Mouse (Mus musculus) stomach, postnatal 0 days (tissue): ENCODE results near the gene Llgl2. TPM values are rescaled to one million over a fixed set of nuclear protein-coding genes. Genes with fewer than 3 reads are reported as not detected.

Experiments used
- ATAC-seq: fragments of 200-750 bp; cut with Nextera tagmentation; 2 replicates; pipeline ENCODE4 v1.8.0; 2017; ENCODE audit not compliant: low FRiP score, low TSS enrichment
- DNase-seq: peaks from one replicate; pipeline ENCODE4 v3.0.0-alpha.2; 2016; ENCODE audit warnings: low spot score
- H3K27ac ChIP-seq: fragments of 300-500 bp; sonication (generic); replicated peaks from 2 replicates; pipeline ENCODE4 v1.5.1; 2014; ENCODE audit warnings: mild to moderate bottlenecking, control low read depth
- H3K27me3 ChIP-seq: fragments of 300-500 bp; sonication (generic); 2 replicates; pipeline ENCODE4 v1.6.1; 2014; ENCODE audit warnings: low read length; ENCODE audit not compliant: control insufficient read depth, insufficient read depth
- H3K36me3 ChIP-seq: fragments of 300-500 bp; sonication (generic); 2 replicates; pipeline ENCODE4 v1.6.1; 2014; ENCODE audit warnings: low read length, mixed read lengths; ENCODE audit not compliant: control insufficient read depth, insufficient read depth
- H3K4me1 ChIP-seq: fragments of 300-500 bp; sonication (generic); replicated peaks from 2 replicates; pipeline ENCODE4 v1.6.1; 2014; ENCODE audit warnings: antibody characterized with exemption; ENCODE audit not compliant: control insufficient read depth, insufficient read depth
- H3K4me2 ChIP-seq: fragments of 300-500 bp; sonication (generic); replicated peaks from 2 replicates; pipeline ENCODE4 v1.6.1; 2014; ENCODE audit warnings: low read depth, mild to moderate bottlenecking, control low read depth, moderate library complexity
- H3K4me3 ChIP-seq: fragments of 300-500 bp; sonication (generic); 2 replicates; pipeline ENCODE4 v1.5.1; 2014; ENCODE audit warnings: low read depth, low read length, control low read depth
- H3K9ac ChIP-seq: fragments of 300-500 bp; sonication (generic); 2 replicates; pipeline ENCODE4 v1.6.1; 2014; ENCODE audit warnings: mild to moderate bottlenecking, low read length, control low read depth, mixed read lengths
- H3K9me3 ChIP-seq: fragments of 300-500 bp; sonication (generic); 2 replicates; pipeline ENCODE4 v1.6.1; 2016; ENCODE audit warnings: low read length; ENCODE audit not compliant: control insufficient read depth
- CTCF ChIP-seq: IDR thresholded peaks from 2 replicates; pipeline ENCODE4 v1.5.1; 2016; ENCODE audit warnings: antibody characterized with exemption, low read depth, mild to moderate bottlenecking, moderate library complexity
- EP300 ChIP-seq: optimal IDR thresholded peaks from 2 replicates; pipeline ENCODE3; 2016; ENCODE audit warnings: antibody characterized with exemption
- WGBS: fragments of 180-500 bp; shearing (Covaris S2); extraction: QIAGEN DNeasy Blood & Tissue Kit; methylation state at CpG from one replicate; pipeline ENCODE4 v1.1.7; 2014; 5-methylcytosine and 5-hydroxymethylcytosine counted together
- polyA plus RNA-seq: library from polyadenylated mRNA; unstranded; fragments of >200 nt; fragmentation: Nextera tagmentation; extraction: Ambion mirVana; gene quantifications from 2 replicates; pipeline ENCODE4 v1.2.1, GENCODE M21; 2015

The Llgl2 gene
- polyA plus RNA-seq, 1 experiment from 2014 or later, result 58.4 TPM

DNA sequence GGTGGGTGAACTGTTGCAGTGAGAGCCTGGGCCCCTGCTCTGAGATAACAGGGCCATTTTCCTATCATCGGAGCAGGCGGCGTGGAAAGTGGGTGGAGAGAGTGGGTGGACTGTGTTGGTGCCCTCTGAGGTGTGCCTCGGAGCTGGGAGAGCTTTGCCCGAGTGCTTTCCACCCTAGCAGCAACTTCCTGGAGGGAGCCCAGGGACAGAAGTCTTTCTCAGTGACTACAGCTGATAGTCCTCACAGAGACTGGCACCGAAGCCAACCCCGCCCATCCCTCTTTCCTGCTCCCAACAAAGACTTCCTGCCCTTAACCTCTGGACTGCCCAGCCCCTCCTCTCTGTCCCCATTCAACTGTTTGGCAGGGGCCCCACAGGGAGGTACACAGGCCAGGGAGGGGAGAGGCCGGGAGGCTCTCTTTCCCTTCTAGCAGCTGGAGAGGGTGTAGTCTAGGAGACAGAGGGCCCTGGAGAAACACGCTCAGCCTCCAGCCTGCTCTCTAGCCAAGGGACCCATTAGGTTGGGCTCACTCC, 44.7 kb upstream of the Llgl2 start:
- DNase-seq, result peak; percentile 95
- Histone ChIP-seq H3K4me3 (no peak overlapping the region), H3K27ac (peak overlapping the region; percentile 95), H3K27me3 (no peaks in the 10 kb centered on the region), H3K4me2 (peak overlapping the region; percentile 20; the same call in 1 of the 2 replicates), H3K9me3 (no peaks in the 10 kb centered on the region), H3K36me3 (no peaks in the 10 kb centered on the region), H3K4me1 (peaks cover 17% of the 10 kb centered on the region), H3K9ac (peak overlapping the region; percentile 47)
- WGBS, result 6% methylated on average over 9 of the region's 9 CpGs
- peak; percentile 94 for ATAC-seq
- TF ChIP-seq EP300 (no peak), CTCF (no peak)

DNA sequence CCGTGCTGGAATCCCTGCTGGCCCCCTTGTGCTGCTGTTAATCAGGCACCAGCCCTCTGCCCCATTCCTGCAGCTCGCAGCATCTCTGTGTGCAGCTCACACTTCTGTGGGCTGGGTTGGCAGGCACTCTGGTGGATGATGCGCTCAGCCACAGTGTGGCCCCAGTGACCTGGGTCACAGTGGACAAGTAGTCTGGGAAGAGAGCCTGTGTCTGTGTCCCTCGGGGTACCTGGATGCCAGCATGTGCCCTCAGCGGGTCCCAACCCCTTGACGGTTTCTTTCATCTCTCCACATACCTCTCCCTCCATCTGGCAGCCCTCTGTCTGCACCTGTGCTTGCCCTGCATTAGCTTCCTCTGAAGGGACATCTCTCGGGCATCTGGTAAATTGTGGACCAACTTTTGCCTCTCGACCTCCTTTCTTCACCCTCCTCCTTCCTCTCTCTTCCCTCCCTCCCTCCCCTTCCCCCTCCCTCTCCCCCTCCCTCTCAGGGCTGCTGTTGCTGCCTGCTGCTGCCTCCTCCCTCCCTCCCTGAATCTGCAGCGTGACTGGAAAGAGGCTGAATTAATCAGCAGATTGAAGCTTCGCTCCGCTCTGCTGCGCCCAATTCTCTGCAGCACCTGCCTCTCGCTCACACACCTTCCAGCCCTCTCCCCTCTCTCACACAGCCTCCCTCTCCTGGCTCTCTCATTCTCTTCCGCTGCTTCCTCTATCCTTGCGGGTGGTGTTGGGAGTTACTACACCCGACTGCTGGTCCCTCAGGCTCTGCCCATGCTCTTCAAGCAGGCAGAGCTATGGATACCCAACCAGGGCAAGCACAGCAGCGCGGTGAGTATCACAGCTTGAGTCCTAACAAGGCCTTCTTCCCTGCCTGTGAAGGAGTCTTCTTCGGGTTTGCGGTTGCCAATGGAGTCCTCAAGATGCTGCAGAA, 43.4 kb upstream of the Llgl2 start:
- H3K36me3 ChIP-seq, result no peaks in the 10 kb centered on the region
- no peaks in the 10 kb centered on the region for H3K9me3 ChIP-seq
- peak overlapping the region; percentile 95 for H3K27ac ChIP-seq
- H3K4me1 ChIP-seq, result peaks cover 17% of the 10 kb centered on the region
- H3K4me2 ChIP-seq, result 0 out of 2 replicates have a peak overlapping the region, but pooled peaks have one; percentile 3
- no peaks in the 10 kb centered on the region for H3K27me3 ChIP-seq
- H3K4me3 ChIP-seq, result no peak overlapping the region
- no peak for TF ChIP-seq CTCF
- TF ChIP-seq EP300, result no peak
- ATAC-seq (no peak), DNase-seq (peak; percentile 47)
- H3K9ac ChIP-seq, result peak overlapping the region; percentile 18; the same call in 1 of the 2 replicates
- WGBS, result 32% methylated on average over 20 of the region's 20 CpGs

DNA sequence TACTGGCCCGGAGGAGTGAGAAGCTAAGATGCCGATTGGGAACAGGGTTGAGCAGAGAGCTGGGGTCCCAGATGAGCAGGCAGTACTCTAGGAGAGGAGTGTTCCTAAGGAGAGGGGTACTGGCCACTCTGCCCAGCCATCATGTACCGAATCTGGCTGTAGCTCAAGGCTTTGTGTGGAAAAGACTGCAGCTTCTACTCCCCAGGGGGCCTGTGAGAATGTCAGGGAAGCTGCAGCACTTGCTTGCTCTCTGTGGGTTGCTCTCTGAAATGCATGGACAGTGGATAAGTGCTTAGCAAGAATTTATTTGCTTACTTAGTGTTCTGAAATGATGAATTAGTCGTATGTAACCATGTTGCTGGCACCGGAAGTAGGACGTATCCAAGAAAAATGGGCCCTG, 37.4 kb upstream of the Llgl2 start:
- Histone ChIP-seq H3K27ac (no peak overlapping the region), H3K4me1 (no peaks in the 10 kb centered on the region), H3K9me3 (no peaks in the 10 kb centered on the region), H3K27me3 (no peaks in the 10 kb centered on the region), H3K4me2 (no peak overlapping the region), H3K36me3 (peaks cover 15% of the 10 kb centered on the region), H3K9ac (no peak overlapping the region), H3K4me3 (no peak overlapping the region)
- no peak for DNase-seq
- TF ChIP-seq EP300 (no peak), CTCF (peak; percentile 16; the same call in 1 of the 2 replicates)
- ATAC-seq, result no peak
- WGBS, result 67% methylated on average over 6 of the region's 6 CpGs

DNA sequence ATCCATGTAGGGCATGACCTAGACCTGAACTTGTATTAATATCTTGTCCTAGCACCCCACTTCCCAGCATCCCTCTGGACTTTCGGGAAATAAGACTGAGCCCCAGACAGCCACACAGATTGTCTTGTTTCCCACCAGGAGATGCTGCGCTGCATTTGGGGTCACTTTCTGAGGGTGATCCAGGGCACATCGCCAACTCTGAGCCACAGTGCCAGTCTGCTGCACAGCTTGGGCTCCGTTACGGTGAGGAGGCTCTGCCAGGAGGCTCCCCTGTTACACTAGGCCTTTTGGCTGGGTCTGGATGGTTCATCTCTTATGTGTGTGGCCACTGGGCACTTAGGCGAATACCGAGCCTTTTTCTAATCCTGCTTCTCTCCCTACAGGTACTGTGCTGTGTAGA, 34.1 kb upstream of the Llgl2 start:
- Histone ChIP-seq H3K4me3 (no peak overlapping the region), H3K4me1 (no peaks in the 10 kb centered on the region), H3K9ac (no peak overlapping the region), H3K27me3 (no peaks in the 10 kb centered on the region), H3K36me3 (peaks cover 40% of the 10 kb centered on the region), H3K9me3 (no peaks in the 10 kb centered on the region), H3K27ac (no peak overlapping the region), H3K4me2 (no peak overlapping the region)
- DNase-seq (no peak), ATAC-seq (no peak)
- 97% methylated on average over 7 of the region's 7 CpGs for WGBS
- TF ChIP-seq EP300 (no peak), CTCF (no peak)

DNA sequence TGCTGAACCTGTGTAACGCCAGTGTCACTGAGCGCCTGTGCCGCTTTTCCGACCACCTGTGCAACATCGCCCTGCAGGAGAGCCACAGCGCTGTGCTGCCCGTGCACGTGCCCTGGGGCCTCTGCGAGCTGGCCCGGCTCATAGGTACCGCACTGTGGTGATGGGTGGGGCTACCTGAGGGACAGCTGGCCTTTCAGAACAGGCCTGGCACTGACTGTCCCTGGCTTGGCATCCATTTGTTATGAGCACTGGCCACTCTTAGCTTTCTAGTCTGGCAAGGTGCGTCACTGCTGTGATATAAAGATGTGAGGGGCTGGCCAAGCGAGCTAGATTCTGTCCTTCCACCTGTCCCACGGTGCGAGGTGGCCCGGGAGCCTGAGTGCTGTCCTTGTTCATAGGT, 31.9 kb upstream of the Llgl2 start:
- no peaks in the 10 kb centered on the region for H3K27me3 ChIP-seq
- WGBS, result 93% methylated on average over 16 of the region's 16 CpGs
- no peak for TF ChIP-seq EP300
- no peak for TF ChIP-seq CTCF
- H3K27ac ChIP-seq, result no peak overlapping the region
- H3K36me3 ChIP-seq, result peaks cover 45% of the 10 kb centered on the region
- no peak overlapping the region for H3K9ac ChIP-seq
- no peaks in the 10 kb centered on the region for H3K9me3 ChIP-seq
- no peaks in the 10 kb centered on the region for H3K4me1 ChIP-seq
- no peak for DNase-seq
- ATAC-seq, result no peak
- H3K4me3 ChIP-seq, result no peak overlapping the region
- no peak overlapping the region for H3K4me2 ChIP-seq

DNA sequence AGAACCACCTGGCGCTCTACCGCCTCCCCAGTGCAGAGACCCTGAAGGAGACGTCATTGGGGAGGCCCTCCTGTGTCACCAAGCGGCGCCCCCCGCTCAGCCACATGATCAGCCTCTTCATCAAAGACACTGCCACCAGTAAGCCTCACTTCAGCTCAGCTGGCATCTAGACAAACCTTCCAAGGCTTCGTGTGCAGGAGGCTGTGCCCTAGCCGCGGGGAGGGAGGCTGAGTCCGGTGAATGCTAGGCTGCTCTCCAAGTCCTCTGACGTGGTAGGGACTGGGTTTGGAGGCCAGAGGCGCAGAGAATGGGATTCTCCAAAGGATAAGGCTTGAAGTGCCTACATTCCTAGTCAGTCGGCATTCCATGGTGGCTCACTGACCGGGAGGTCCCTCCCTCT, 31.5 kb upstream of the Llgl2 start:
- WGBS, result 89% methylated on average over 14 of the region's 14 CpGs
- Histone ChIP-seq H3K9me3 (no peaks in the 10 kb centered on the region), H3K27me3 (no peaks in the 10 kb centered on the region), H3K9ac (no peak overlapping the region), H3K4me1 (no peaks in the 10 kb centered on the region), H3K27ac (no peak overlapping the region), H3K4me3 (no peak overlapping the region), H3K36me3 (peaks cover 41% of the 10 kb centered on the region), H3K4me2 (no peak overlapping the region)
- DNase-seq, result no peak
- ATAC-seq, result no peak
- TF ChIP-seq EP300 (no peak), CTCF (no peak)
